Mouse (Mus musculus): ENCODE results near the gene Faap100. TPM values are rescaled to one million over a fixed set of nuclear protein-coding genes. Genes with fewer than 3 reads are reported as not detected.

Faap100 gene
- polyA plus RNA-seq, 1 experiment from 2014 or later, result 39.8 TPM

GRCm38 (mm10) chr11:120375324-120375723 lies 3.2 kb downstream of the Faap100 start:
- WGBS, result 90% methylated on average over 10 of the region's 10 CpGs
- no peak overlapping the region for H3K27ac ChIP-seq (replicated peaks)
- H3K36me3 ChIP-seq, result peaks cover 66% of the 10 kb centered on the region
- H3K27me3 ChIP-seq, result no peaks in the 10 kb centered on the region
- H3K9ac ChIP-seq, result no peak overlapping the region
- peaks cover 30% of the 10 kb centered on the region for H3K4me1 ChIP-seq
- no peak overlapping the region for H3K4me2 ChIP-seq (replicated peaks)
- H3K4me3 ChIP-seq (replicated peaks), result no peak overlapping the region
- no peak for ATAC-seq (ENCODE audit: insufficient number of reproducible peaks, low FRiP score, low TSS enrichment, low read depth)
- no peaks in the 10 kb centered on the region for H3K9me3 ChIP-seq (replicated peaks)

GRCm38 (mm10) chr11:120373820-120374586 lies 4.6 kb downstream of the Faap100 start:
- Histone ChIP-seq H3K9ac (no peak overlapping the region), H3K9me3 (replicated peaks) (no peaks in the 10 kb centered on the region), H3K4me3 (replicated peaks) (no peak overlapping the region), H3K4me1 (peaks cover 31% of the 10 kb centered on the region), H3K4me2 (replicated peaks) (no peak overlapping the region), H3K27me3 (no peaks in the 10 kb centered on the region), H3K27ac (replicated peaks) (no peak overlapping the region), H3K36me3 (peaks cover 71% of the 10 kb centered on the region)
- 83% methylated on average over 23 of the region's 23 CpGs for WGBS
- ATAC-seq (ENCODE audit: insufficient number of reproducible peaks, low FRiP score, low TSS enrichment, low read depth), result no peak

DNA sequence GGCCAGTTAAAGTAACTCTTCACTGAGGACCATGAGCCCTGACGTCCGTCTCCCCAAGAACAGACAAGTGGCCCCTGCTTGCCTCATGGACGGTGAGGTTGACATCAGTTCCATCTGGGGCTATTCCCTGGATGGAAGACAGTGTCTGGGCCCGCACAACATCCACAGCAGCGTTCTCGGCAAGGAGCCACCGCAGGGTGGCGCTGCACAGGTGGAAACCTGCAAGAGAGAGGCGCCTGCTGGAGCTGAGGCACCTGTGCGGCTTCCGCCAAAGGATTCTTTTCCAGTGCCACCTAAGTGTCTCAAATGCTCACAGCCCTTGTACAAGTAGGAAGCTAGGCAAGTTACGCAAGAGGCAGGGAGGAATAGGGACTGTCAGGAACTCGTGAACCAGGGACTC lies 5.5 kb downstream of the Faap100 start:
- Histone ChIP-seq H3K27ac (replicated peaks) (no peak overlapping the region), H3K27me3 (no peaks in the 10 kb centered on the region), H3K9ac (no peak overlapping the region), H3K4me1 (peaks cover 26% of the 10 kb centered on the region), H3K4me3 (replicated peaks) (no peak overlapping the region), H3K36me3 (peaks cover 76% of the 10 kb centered on the region), H3K4me2 (replicated peaks) (no peak overlapping the region), H3K9me3 (replicated peaks) (no peaks in the 10 kb centered on the region)
- ATAC-seq (ENCODE audit: insufficient number of reproducible peaks, low FRiP score, low TSS enrichment, low read depth), result no peak
- 64% methylated on average over 13 of the region's 13 CpGs for WGBS

- H3K9me3 ChIP-seq (replicated peaks), result no peaks in the 10 kb centered on the region
- H3K27me3 ChIP-seq, result no peaks in the 10 kb centered on the region
- H3K27ac ChIP-seq (replicated peaks), result 0 out of 2 replicates have a peak overlapping the region, but pooled peaks have one; percentile 8
- ATAC-seq (ENCODE audit: insufficient number of reproducible peaks, low FRiP score, low TSS enrichment, low read depth), result 0 out of 2 replicates have a peak, but pooled peaks have one; percentile 49
- 31% methylated on average over 8 of the region's 8 CpGs for WGBS
- H3K4me3 ChIP-seq (replicated peaks), result no peak overlapping the region
- peaks cover 25% of the 10 kb centered on the region for H3K4me1 ChIP-seq
- peaks cover 55% of the 10 kb centered on the region for H3K36me3 ChIP-seq
- H3K9ac ChIP-seq, result 0 out of 2 replicates have a peak overlapping the region, but pooled peaks have one; percentile 2
- no peak overlapping the region for H3K4me2 ChIP-seq (replicated peaks)
Observed at GRCm38 (mm10) chr11:120369656-120370055, 8.9 kb downstream of the Faap100 start.

DNA sequence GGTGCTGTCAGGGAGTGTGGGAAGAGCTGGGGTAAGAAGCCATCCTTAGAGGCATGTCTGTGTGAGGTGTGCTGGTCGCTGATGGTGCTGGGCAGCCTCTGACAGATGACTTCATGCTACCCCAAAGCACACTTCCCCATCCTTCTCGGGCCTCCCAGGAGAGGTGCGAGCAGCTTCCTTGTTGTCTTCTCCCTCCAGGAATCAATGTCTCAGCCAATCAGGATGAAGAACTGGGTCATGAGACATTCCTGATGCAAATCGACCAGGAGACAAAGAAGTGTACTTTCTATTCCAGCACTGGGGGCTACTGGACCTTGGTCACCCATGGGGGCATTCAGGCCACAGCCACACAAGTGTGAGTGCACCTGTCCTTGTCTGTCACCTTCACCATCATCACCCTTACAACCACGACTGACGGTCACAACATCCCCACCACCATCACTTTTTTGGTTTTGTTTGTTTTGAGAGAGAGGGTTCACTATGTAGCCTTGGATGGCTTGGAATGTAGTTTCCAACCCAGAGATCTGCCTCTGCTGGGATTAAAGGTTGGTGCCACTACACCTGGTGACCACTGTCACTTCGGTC lies 12.0 kb downstream of the Faap100 start:
- 35% methylated on average over 7 of the region's 7 CpGs for whole genome bisulfite sequencing
- Histone ChIP-seq H3K9ac (no peak overlapping the region), H3K36me3 (peaks cover 29% of the 10 kb centered on the region), H3K4me3 (replicated peaks) (no peak overlapping the region), H3K27ac (replicated peaks) (no peak overlapping the region), H3K4me2 (replicated peaks) (no peak overlapping the region), H3K9me3 (replicated peaks) (no peaks in the 10 kb centered on the region), H3K27me3 (no peaks in the 10 kb centered on the region), H3K4me1 (peaks cover 19% of the 10 kb centered on the region; the same call in 1 of the 2 replicates)
- ATAC-seq (ENCODE audit: insufficient number of reproducible peaks, low FRiP score, low TSS enrichment, low read depth), result no peak

GRCm38 (mm10) chr11:120362891-120363290 lies 15.7 kb downstream of the Faap100 start:
- Histone ChIP-seq H3K9me3 (replicated peaks) (no peaks in the 10 kb centered on the region), H3K27me3 (no peaks in the 10 kb centered on the region), H3K4me2 (replicated peaks) (no peak overlapping the region), H3K9ac (no peak overlapping the region), H3K4me1 (peaks cover 31% of the 10 kb centered on the region), H3K27ac (replicated peaks) (no peak overlapping the region), H3K36me3 (no peaks in the 10 kb centered on the region), H3K4me3 (replicated peaks) (no peak overlapping the region)
- WGBS, result 83% methylated on average over 6 of the region's 6 CpGs
- ATAC-seq (ENCODE audit: insufficient number of reproducible peaks, low FRiP score, low TSS enrichment, low read depth), result no peak

GRCm38 (mm10) chr11:120361295-120361694 lies 17.3 kb downstream of the Faap100 start, which contains the start of gene Fscn2:
Fscn2 (plus strand) TSS chr11:120361534.
- Histone ChIP-seq H3K4me3 (replicated peaks) (no peak within 1 kb of the TSS), H3K9me3 (replicated peaks) (no peaks in the 10 kb centered on the region), H3K9ac (no peak within 1 kb of the TSS), H3K27me3 (no peaks in the 10 kb centered on the region), H3K4me1 (peaks cover 33% of the 10 kb centered on the region), H3K27ac (replicated peaks) (no peak within 1 kb of the TSS), H3K4me2 (replicated peaks) (no peak within 1 kb of the TSS), H3K36me3 (no peaks in the 10 kb centered on the region)
- ATAC-seq (ENCODE audit: insufficient number of reproducible peaks, low FRiP score, low TSS enrichment, low read depth), result no peak
- WGBS, result 65% methylated on average over 10 of the region's 10 CpGs

DNA sequence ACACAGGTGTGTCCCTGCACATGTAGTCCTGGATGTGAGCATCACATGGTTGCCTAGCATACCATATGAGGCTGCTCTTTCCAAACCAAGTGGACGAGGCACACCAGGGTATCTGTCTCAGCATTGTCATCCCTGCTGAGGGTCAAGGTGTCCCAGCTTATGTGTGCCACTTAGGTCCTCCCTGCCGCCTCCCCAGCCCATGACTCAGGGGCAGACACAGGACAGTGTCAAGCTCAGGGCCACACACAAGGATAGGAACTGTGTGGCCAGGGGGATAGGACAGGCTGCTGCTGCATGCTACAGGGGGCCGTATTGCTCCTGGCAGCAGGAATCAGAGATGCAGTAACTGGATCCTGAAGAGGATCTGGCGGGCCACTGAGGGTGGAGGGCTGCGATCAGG lies 17.8 kb downstream of the Faap100 start:
- ATAC-seq (ENCODE audit: insufficient number of reproducible peaks, low FRiP score, low TSS enrichment, low read depth), result no peak
- Histone ChIP-seq H3K36me3 (no peaks in the 10 kb centered on the region), H3K9ac (no peak overlapping the region), H3K4me2 (replicated peaks) (no peak overlapping the region), H3K27me3 (no peaks in the 10 kb centered on the region), H3K9me3 (replicated peaks) (no peaks in the 10 kb centered on the region), H3K27ac (replicated peaks) (no peak overlapping the region), H3K4me1 (peaks cover 30% of the 10 kb centered on the region), H3K4me3 (replicated peaks) (no peak overlapping the region)
- 55% methylated on average over 5 of the region's 5 CpGs for WGBS

GRCm38 (mm10) chr11:120360062-120360461 lies 18.5 kb downstream of the Faap100 start:
- H3K27ac ChIP-seq (replicated peaks), result no peak overlapping the region
- no peak for ATAC-seq (ENCODE audit: insufficient number of reproducible peaks, low FRiP score, low TSS enrichment, low read depth)
- H3K9me3 ChIP-seq (replicated peaks), result no peaks in the 10 kb centered on the region
- H3K27me3 ChIP-seq, result no peaks in the 10 kb centered on the region
- no peaks in the 10 kb centered on the region for H3K36me3 ChIP-seq
- H3K4me1 ChIP-seq, result peaks cover 28% of the 10 kb centered on the region
- H3K9ac ChIP-seq, result no peak overlapping the region
- WGBS, result 41% methylated on average over 8 of the region's 8 CpGs
- H3K4me3 ChIP-seq (replicated peaks), result no peak overlapping the region
- no peak overlapping the region for H3K4me2 ChIP-seq (replicated peaks)

- no peaks in the 10 kb centered on the region for H3K27me3 ChIP-seq
- peaks cover 28% of the 10 kb centered on the region for H3K4me1 ChIP-seq
- H3K9ac ChIP-seq, result no peak overlapping the region
- H3K4me2 ChIP-seq (replicated peaks), result no peak overlapping the region
- 72% methylated on average over 6 of the region's 6 CpGs for WGBS
- ATAC-seq (ENCODE audit: insufficient number of reproducible peaks, low FRiP score, low TSS enrichment, low read depth), result no peak
- no peaks in the 10 kb centered on the region for H3K9me3 ChIP-seq (replicated peaks)
- H3K4me3 ChIP-seq (replicated peaks), result no peak overlapping the region
- H3K36me3 ChIP-seq, result no peaks in the 10 kb centered on the region
- no peak overlapping the region for H3K27ac ChIP-seq (replicated peaks)
Observed at GRCm38 (mm10) chr11:120359391-120359790, 19.2 kb downstream of the Faap100 start.

DNA sequence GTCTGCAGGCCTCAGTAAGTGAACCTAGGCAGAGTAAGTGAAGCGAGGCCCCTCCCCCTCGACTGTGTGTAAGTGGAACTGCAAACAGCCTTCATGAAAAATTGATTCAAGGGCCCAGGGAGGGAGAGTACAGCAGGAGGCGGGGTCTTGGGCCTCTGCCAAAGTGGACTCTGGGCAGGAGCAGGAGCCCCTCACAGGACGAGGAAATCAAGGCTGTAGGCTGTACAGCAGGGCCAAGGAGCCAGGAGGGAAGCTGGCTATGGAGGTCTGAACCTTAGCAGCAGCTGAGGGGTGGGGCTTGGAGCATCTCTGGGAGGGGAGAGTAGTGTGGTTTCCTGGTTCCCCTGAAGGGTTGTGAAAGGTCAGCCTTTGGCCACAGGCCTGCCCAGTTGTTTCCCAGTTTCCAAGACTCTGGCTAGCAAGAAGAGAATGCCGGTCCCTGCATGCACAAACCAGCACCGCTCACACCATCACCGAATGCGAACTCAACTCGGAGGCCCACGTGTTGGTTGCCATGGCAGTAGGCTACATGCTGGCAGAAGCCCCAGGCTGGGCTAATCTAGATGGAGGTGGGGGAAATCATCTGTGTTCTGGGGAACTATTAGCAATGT lies 20.7 kb downstream of the Faap100 start:
- Histone ChIP-seq H3K9me3 (replicated peaks) (no peaks in the 10 kb centered on the region), H3K4me3 (replicated peaks) (no peak overlapping the region), H3K4me2 (replicated peaks) (peak overlapping the region; percentile 1; the same call in 1 of the 2 replicates), H3K36me3 (no peaks in the 10 kb centered on the region), H3K27ac (replicated peaks) (peak overlapping the region; percentile 76), H3K9ac (no peak overlapping the region), H3K4me1 (peaks cover 39% of the 10 kb centered on the region), H3K27me3 (no peaks in the 10 kb centered on the region)
- ATAC-seq (ENCODE audit: insufficient number of reproducible peaks, low FRiP score, low TSS enrichment, low read depth), result peak; percentile 37
- 7% methylated on average over 10 of the region's 10 CpGs for WGBS

All from embryonic facial prominence, embryonic 15.5 days (tissue).